Mouse (Mus musculus): Measurements from ENCODE around the gene Fbxw4.

GRCm38 (mm10) chr19:45602606-45603005, 57.5 kb downstream of the Fbxw4 start:
- TF ChIP-seq CTCF (IDR thresholded peaks at IDR 0.05; ENCODE audit: low read depth, low read length) (no peak), POLR2A (IDR thresholded peaks at IDR 0.05; ENCODE audit: insufficient read depth, low read length) (no peak)
